Mouse (Mus musculus) kidney, adult 2 months (tissue): ENCODE data around the gene Zfp398.

Experiments used
- CTCF ChIP-seq: fragments of 200-500 bp; conservative IDR thresholded peaks from 2 replicates; pipeline ENCODE4 v1.5.1; 2011; ENCODE audit warnings: low read depth, mild to moderate bottlenecking, control low read depth, low read length, moderate library complexity, mixed read lengths; ENCODE audit not compliant: insufficient read depth, insufficient read length
- POLR2A ChIP-seq: fragments of 200-500 bp; IDR thresholded peaks from one replicate; pipeline ENCODE4 v1.6.1; 2011; ENCODE audit warnings: low read depth, low read length, control low read depth

- TF ChIP-seq CTCF (peak; percentile 66), POLR2A (no peak)
These were observed 41.2 kb upstream of the Zfp398 start for GRCm38 (mm10) chr6:47794106-47794830.
